Mouse (Mus musculus) ES-E14 (cell line): Measurements from ENCODE around the gene Htr2a.

Source experiments
- CHD2 ChIP-seq: IDR thresholded peaks from 2 replicates; pipeline ENCODE4 v1.6.1; 2014; ENCODE audit warnings: mild to moderate bottlenecking, low read depth, low read length, inconsistent platforms
- HCFC1 ChIP-seq: IDR thresholded peaks from 2 replicates; pipeline ENCODE4 v1.6.1; 2012; ENCODE audit warnings: low read length, inconsistent platforms, borderline replicate concordance; ENCODE audit not compliant: insufficient read depth

DNA sequence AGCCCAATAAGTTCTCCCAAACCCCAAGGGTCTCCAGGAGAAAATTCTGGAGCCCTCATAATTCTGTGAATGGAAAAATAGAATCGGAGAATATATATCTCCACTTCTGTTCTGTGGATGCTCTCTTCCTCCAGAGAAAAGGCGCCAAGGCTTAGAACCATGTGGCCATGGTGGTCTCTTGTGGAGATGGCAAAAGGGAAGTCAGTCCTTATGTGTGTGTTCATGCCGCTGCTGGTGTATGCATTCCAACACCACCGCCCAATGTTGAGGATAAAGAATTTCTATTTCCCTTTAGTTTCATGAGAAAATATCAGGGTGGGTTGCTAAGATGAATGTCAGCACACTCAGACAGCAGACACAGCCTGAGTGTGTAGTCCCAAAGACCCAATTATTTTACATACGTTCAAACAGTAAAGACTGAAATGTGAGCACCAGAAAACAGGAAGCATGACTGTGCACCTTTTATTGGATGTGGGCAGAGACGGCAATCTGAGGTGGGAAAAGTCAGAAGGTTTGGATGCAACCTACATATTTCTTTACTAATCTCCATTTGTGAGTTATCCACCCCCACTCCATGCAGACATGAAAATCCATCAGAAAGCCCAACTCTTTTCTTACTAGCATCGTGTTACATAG, 37.4 kb upstream of the Htr2a start:
- TF ChIP-seq CHD2 (no peak), HCFC1 (no peak)
